Mouse (Mus musculus) testis, adult 2 months (tissue): ENCODE measurements around the gene Ryk. TPM values are rescaled to one million over a fixed set of nuclear protein-coding genes. Genes with fewer than 3 reads are reported as not detected.
A peak's percentile ranks its signal among the peaks of the same experiment; 100 is the strongest.

Source experiments
- H3K27ac ChIP-seq: fragments of 200-500 bp; 2 replicates; pipeline ENCODE4 v1.5.1; 2012; ENCODE audit warnings: low read depth, low read length; ENCODE audit not compliant: control insufficient read depth, insufficient read depth
- H3K27me3 ChIP-seq: fragments of 200-500 bp; 2 replicates; pipeline ENCODE4 v1.6.1; 2012; ENCODE audit warnings: mild to moderate bottlenecking, low read length, moderate library complexity; ENCODE audit not compliant: control insufficient read depth, insufficient read depth
- H3K36me3 ChIP-seq: fragments of 200-500 bp; 2 replicates; pipeline ENCODE4 v1.6.1; 2012; ENCODE audit warnings: mild to moderate bottlenecking, low read length; ENCODE audit not compliant: control insufficient read depth, insufficient read depth
- H3K4me1 ChIP-seq: fragments of 200-500 bp; 2 replicates; pipeline ENCODE4 v1.6.1; 2012; ENCODE audit warnings: low read length; ENCODE audit not compliant: control insufficient read depth, insufficient read depth
- H3K4me3 ChIP-seq: fragments of 200-500 bp; 2 replicates; pipeline ENCODE4 v1.5.1; 2012; ENCODE audit warnings: low read depth, mild to moderate bottlenecking, low read length, moderate library complexity, mixed read lengths; ENCODE audit not compliant: control insufficient read depth
- CTCF ChIP-seq: fragments of 200-500 bp; IDR thresholded peaks from 2 replicates; pipeline ENCODE4 v1.5.1; 2012; ENCODE audit warnings: low read depth, mild to moderate bottlenecking, inconsistent platforms, low read length, moderate library complexity; ENCODE audit not compliant: control insufficient read depth, insufficient read depth, insufficient replicate concordance
- POLR2A ChIP-seq: fragments of 200-500 bp; IDR thresholded peaks from 2 replicates; pipeline ENCODE4 v1.6.1; 2012; ENCODE audit warnings: low read depth, mild to moderate bottlenecking, inconsistent platforms, low read length, moderate library complexity; ENCODE audit not compliant: control insufficient read depth
- polyA plus RNA-seq: library from polyadenylated mRNA; depleted of rRNA; stranded (reverse); fragments of >200 nt; gene quantifications from 2 replicates; pipeline ENCODE4 v1.2.3, GENCODE M21; 2012

The Ryk gene
- polyA plus RNA-seq, 1 experiment, result 8.2 TPM

GRCm38 (mm10) chr9:102926137-102926536 lies 91.4 kb downstream of the Ryk start:
- TF ChIP-seq POLR2A (no peak), CTCF (no peak)
- H3K27me3 ChIP-seq, result no peaks in the 10 kb centered on the region
- no peaks in the 10 kb centered on the region for H3K36me3 ChIP-seq
- H3K4me3 ChIP-seq, result no peak overlapping the region
- no peak overlapping the region for H3K27ac ChIP-seq
- peaks cover 9% of the 10 kb centered on the region for H3K4me1 ChIP-seq

GRCm38 (mm10) chr9:102929776-102930175 lies 95.1 kb downstream of the Ryk start:
- Histone ChIP-seq H3K27me3 (no peaks in the 10 kb centered on the region), H3K4me1 (peaks cover 8% of the 10 kb centered on the region), H3K36me3 (no peaks in the 10 kb centered on the region)

GRCm38 (mm10) chr9:102933925-102934721 lies 99.4 kb downstream of the Ryk start:
- H3K4me1 ChIP-seq, result peaks cover 6% of the 10 kb centered on the region
- TF ChIP-seq POLR2A (no peak), CTCF (no peak)
- peak overlapping the region; percentile 64 for H3K4me3 ChIP-seq
- H3K36me3 ChIP-seq, result no peaks in the 10 kb centered on the region
- no peaks in the 10 kb centered on the region for H3K27me3 ChIP-seq
- no peak overlapping the region for H3K27ac ChIP-seq

More at GRCm38 (mm10) chr9:102929776-102930175, 95.1 kb downstream of the Ryk start:
- no peak overlapping the region for H3K27ac ChIP-seq
- TF ChIP-seq POLR2A, result no peak
- TF ChIP-seq CTCF, result no peak
- H3K4me3 ChIP-seq, result no peak overlapping the region

- no peak for TF ChIP-seq CTCF
- no peak for TF ChIP-seq POLR2A
- Histone ChIP-seq H3K36me3 (no peaks in the 10 kb centered on the region), H3K27me3 (no peaks in the 10 kb centered on the region), H3K4me3 (no peak overlapping the region), H3K4me1 (no peaks in the 10 kb centered on the region), H3K27ac (no peak overlapping the region)
These were observed 107.5 kb downstream of the Ryk start for GRCm38 (mm10) chr9:102942221-102942620.

- H3K27me3 ChIP-seq, result no peaks in the 10 kb centered on the region
- no peak overlapping the region for H3K4me3 ChIP-seq
- no peaks in the 10 kb centered on the region for H3K4me1 ChIP-seq
- H3K27ac ChIP-seq, result no peak overlapping the region
- TF ChIP-seq CTCF (no peak), POLR2A (no peak)
- no peaks in the 10 kb centered on the region for H3K36me3 ChIP-seq
These were observed 110.2 kb downstream of the Ryk start for GRCm38 (mm10) chr9:102944891-102945290.

- Histone ChIP-seq H3K4me3 (no peak overlapping the region), H3K27me3 (no peaks in the 10 kb centered on the region), H3K4me1 (no peaks in the 10 kb centered on the region), H3K36me3 (no peaks in the 10 kb centered on the region), H3K27ac (no peak overlapping the region)
- TF ChIP-seq POLR2A (no peak), CTCF (no peak)
These were observed 111.8 kb downstream of the Ryk start for GRCm38 (mm10) chr9:102946469-102947015.

GRCm38 (mm10) chr9:102948706-102949105 lies 114.0 kb downstream of the Ryk start:
- Histone ChIP-seq H3K27me3 (no peaks in the 10 kb centered on the region), H3K4me1 (no peaks in the 10 kb centered on the region), H3K36me3 (no peaks in the 10 kb centered on the region), H3K4me3 (no peak overlapping the region), H3K27ac (no peak overlapping the region)
- TF ChIP-seq CTCF (no peak), POLR2A (no peak)
